Mouse (Mus musculus): ENCODE results near the gene Defb15. TPM values are rescaled to one million over a fixed set of nuclear protein-coding genes. Genes with fewer than 3 reads are reported as not detected.

Defb15 gene
- total RNA-seq, 2 experiments from 2014 or later: not detected

Other genes starting within 250 kb of the Defb15 start
- gene AY761184, start 229.1 kb downstream of the Defb15 start, total RNA-seq (2014; fragmentation: Nextera tagmentation): not detected in 2 replicates
- gene AY761184, start 229.1 kb downstream of the Defb15 start, total RNA-seq (2017): not detected in 2 replicates
- gene Defa24, start 198.2 kb downstream of the Defb15 start, total RNA-seq (2014; fragmentation: Nextera tagmentation): not detected in 2 replicates
- not detected in 2 replicates for gene Defa24, start 198.2 kb downstream of the Defb15 start, total RNA-seq (2017)
- gene Defb50, start 109.2 kb downstream of the Defb15 start, total RNA-seq (2014; fragmentation: Nextera tagmentation): not detected in 2 replicates
- not detected in 2 replicates for gene Defb50, start 109.2 kb downstream of the Defb15 start, total RNA-seq (2017)
- gene Defb2, start 92.8 kb downstream of the Defb15 start, total RNA-seq (2014; fragmentation: Nextera tagmentation): not detected in 2 replicates
- not detected in 2 replicates for gene Defb2, start 92.8 kb downstream of the Defb15 start, total RNA-seq (2017)
- gene Defb10, start 73.8 kb downstream of the Defb15 start, total RNA-seq (2014; fragmentation: Nextera tagmentation): not detected in 2 replicates
- not detected in 2 replicates for gene Defb10, start 73.8 kb downstream of the Defb15 start, total RNA-seq (2017)
- gene Defb9, start 47.3 kb downstream of the Defb15 start, total RNA-seq (2014; fragmentation: Nextera tagmentation): not detected in 2 replicates
- gene Defb9, start 47.3 kb downstream of the Defb15 start, total RNA-seq (2017): not detected in 2 replicates
- not detected in 2 replicates for gene Defb11, start 26.3 kb downstream of the Defb15 start, total RNA-seq (2014; fragmentation: Nextera tagmentation)
- not detected in 2 replicates for gene Defb11, start 26.3 kb downstream of the Defb15 start, total RNA-seq (2017)
- gene Defb35, start 5.6 kb upstream of the Defb15 start, total RNA-seq (2014; fragmentation: Nextera tagmentation): not detected in 2 replicates
- gene Defb35, start 5.6 kb upstream of the Defb15 start, total RNA-seq (2017): not detected in 2 replicates
- gene Defb13, start 14.1 kb upstream of the Defb15 start, total RNA-seq (2014; fragmentation: Nextera tagmentation): not detected in 2 replicates
- not detected in 2 replicates for gene Defb13, start 14.1 kb upstream of the Defb15 start, total RNA-seq (2017)
- not detected in 2 replicates for gene Fam90a1a, start 26.0 kb upstream of the Defb15 start, total RNA-seq (2014; fragmentation: Nextera tagmentation)
- not detected in 2 replicates for gene Fam90a1a, start 26.0 kb upstream of the Defb15 start, total RNA-seq (2017)
- gene Ccdc70, start 37.1 kb upstream of the Defb15 start, total RNA-seq (2014; fragmentation: Nextera tagmentation): not detected in 2 replicates
- gene Ccdc70, start 37.1 kb upstream of the Defb15 start, total RNA-seq (2017): not detected in 2 replicates
- gene Atp7b, start 127.6 kb upstream of the Defb15 start, total RNA-seq (2014; fragmentation: Nextera tagmentation): 50.4 and 51.5 TPM in 2 replicates
- 14.3 and 29.1 TPM in 2 replicates for gene Atp7b, start 127.6 kb upstream of the Defb15 start, total RNA-seq (2017)
- gene Alg11, start 128.0 kb upstream of the Defb15 start, total RNA-seq (2014; fragmentation: Nextera tagmentation): 15.7 and 19.1 TPM in 2 replicates
- 19.9 and 22.9 TPM in 2 replicates for gene Alg11, start 128.0 kb upstream of the Defb15 start, total RNA-seq (2017)
- gene Nek5, start 192.3 kb upstream of the Defb15 start, total RNA-seq (2014; fragmentation: Nextera tagmentation): not detected in 2 replicates
- gene Nek5, start 192.3 kb upstream of the Defb15 start, total RNA-seq (2017): not detected in 2 replicates
- 0.25 and 1.9 TPM in 2 replicates for gene Nek3, start 233.7 kb upstream of the Defb15 start, total RNA-seq (2014; fragmentation: Nextera tagmentation)
- gene Nek3, start 233.7 kb upstream of the Defb15 start, total RNA-seq (2017): 2.0 and 5.9 TPM in 2 replicates

All from megakaryocyte-erythroid progenitor cell, adult 5-6 weeks (primary cell).